Mouse (Mus musculus) liver, embryonic 13.5 days (tissue): ENCODE data around the gene Ppp4r3a. TPM values are rescaled to one million over a fixed set of nuclear protein-coding genes. Genes with fewer than 3 reads are reported as not detected.
"Not testable (repeated sequence)": the region's sequence is repeated elsewhere in the genome, so short reads cannot be mapped to it uniquely, and the experiment has no call there.

ENCODE experiments used
- ATAC-seq: fragments of 200-750 bp; cut with Nextera tagmentation; 2 replicates; pipeline ENCODE4 v1.8.0; 2017; ENCODE audit warnings: low read depth, mild to moderate bottlenecking, moderate number of reproducible peaks, moderate library complexity
- DNase-seq: peaks from one replicate; pipeline ENCODE4 v3.0.0; 2022
- H3K27ac ChIP-seq: fragments of 300-500 bp; sonication (generic); 2 replicates; pipeline ENCODE4 v1.5.1; 2015; ENCODE audit warnings: moderate library complexity, mild to moderate bottlenecking, inconsistent platforms
- H3K27me3 ChIP-seq: fragments of 300-500 bp; sonication (generic); 2 replicates; pipeline ENCODE4 v1.6.1; 2015; ENCODE audit warnings: mild to moderate bottlenecking, inconsistent platforms
- H3K36me3 ChIP-seq: fragments of 300-500 bp; sonication (generic); 2 replicates; pipeline ENCODE4 v1.6.1; 2015; ENCODE audit warnings: mild to moderate bottlenecking, inconsistent platforms
- H3K4me1 ChIP-seq: fragments of 300-500 bp; sonication (generic); replicated peaks from 2 replicates; pipeline ENCODE4 v1.6.1; 2015; ENCODE audit warnings: inconsistent platforms
- H3K4me2 ChIP-seq: fragments of 300-500 bp; sonication (generic); 2 replicates; pipeline ENCODE4 v1.6.1; 2015; ENCODE audit warnings: inconsistent platforms, mild to moderate bottlenecking, moderate library complexity
- H3K4me3 ChIP-seq: fragments of 300-500 bp; sonication (generic); replicated peaks from 2 replicates; pipeline ENCODE4 v1.5.1; 2015; ENCODE audit warnings: mild to moderate bottlenecking, inconsistent platforms
- H3K9ac ChIP-seq: fragments of 300-500 bp; sonication (generic); 2 replicates; pipeline ENCODE4 v1.6.1; 2015; ENCODE audit warnings: mild to moderate bottlenecking, inconsistent platforms
- H3K9me3 ChIP-seq: fragments of 300-500 bp; sonication (generic); replicated peaks from 2 replicates; pipeline ENCODE4 v1.6.1; 2016; ENCODE audit warnings: inconsistent platforms
- WGBS: fragments of 180-500 bp; shearing (Covaris S2); methylation state at CpG from one replicate; pipeline ENCODE4 v1.1.7; 2015; ENCODE audit not compliant: insufficient replicate concordance; 5-methylcytosine and 5-hydroxymethylcytosine counted together
- polyA plus RNA-seq: library from polyadenylated mRNA; unstranded; fragments of >200 nt; fragmentation: Nextera tagmentation; extraction: Ambion mirVana; gene quantifications from 2 replicates; pipeline ENCODE4 v1.2.1, GENCODE M21; 2015

Gene Ppp4r3a
- polyA plus RNA-seq: 19.1 and 25.9 TPM in 2 replicates

- Histone ChIP-seq H3K9me3 (no peaks in the 10 kb centered on the region), H3K9ac (peak within 1 kb of the TSS; percentile 100), H3K4me3 (peak within 1 kb of the TSS; percentile 100), H3K27me3 (no peaks in the 10 kb centered on the region), H3K4me2 (peak within 1 kb of the TSS; percentile 91), H3K36me3 (peaks cover 25% of the 10 kb centered on the region), H3K4me1 (peaks cover 41% of the 10 kb centered on the region), H3K27ac (peak within 1 kb of the TSS; percentile 92)
- DNase-seq (peak; percentile 90), ATAC-seq (peak; percentile 94)
- under 1% methylated on average over 84 of the region's 90 CpGs for WGBS
Measured at GRCm38 (mm10) chr12:101083076-101083838, at the start of gene Ppp4r3a. Gene Ppp4r3a (minus strand): TSS chr12:101083702.

GRCm38 (mm10) chr12:101123013-101123412, 39.5 kb upstream of the Ppp4r3a start:
- DNase-seq (no peak), ATAC-seq (no peak)
- H3K27ac ChIP-seq: no peak overlapping the region
- no peaks in the 10 kb centered on the region for H3K36me3 ChIP-seq
- no peak overlapping the region for H3K9ac ChIP-seq
- H3K4me3 ChIP-seq: no peak overlapping the region
- H3K27me3 ChIP-seq: no peaks in the 10 kb centered on the region
- H3K4me1 ChIP-seq: no peaks in the 10 kb centered on the region
- H3K4me2 ChIP-seq: no peak overlapping the region
- H3K9me3 ChIP-seq: no peaks in the 10 kb centered on the region
- WGBS: 26% methylated on average over 1 of the region's 1 CpGs

- ATAC-seq, H3K36me3 ChIP-seq, H3K4me2 ChIP-seq, DNase-seq, H3K4me1 ChIP-seq, H3K27ac ChIP-seq, H3K9ac ChIP-seq, H3K27me3 ChIP-seq, H3K9me3 ChIP-seq, H3K4me3 ChIP-seq: not testable (repeated sequence)
- 47% methylated on average over 4 of the region's 4 CpGs for WGBS
Measured at GRCm38 (mm10) chr12:101122066-101122465, 38.6 kb upstream of the Ppp4r3a start.

- not testable (repeated sequence) for ATAC-seq, H3K9me3 ChIP-seq, DNase-seq, H3K27ac ChIP-seq, H3K4me2 ChIP-seq, H3K9ac ChIP-seq, H3K4me3 ChIP-seq, H3K4me1 ChIP-seq, H3K27me3 ChIP-seq, H3K36me3 ChIP-seq
- WGBS: 57% methylated on average over 3 of the region's 3 CpGs
Measured at GRCm38 (mm10) chr12:101109794-101110585, 26.5 kb upstream of the Ppp4r3a start.

- Histone ChIP-seq H3K4me3 (no peak overlapping the region), H3K36me3 (no peaks in the 10 kb centered on the region), H3K9me3 (no peaks in the 10 kb centered on the region), H3K27ac (no peak overlapping the region), H3K4me1 (no peaks in the 10 kb centered on the region), H3K27me3 (no peaks in the 10 kb centered on the region), H3K9ac (no peak overlapping the region), H3K4me2 (no peak overlapping the region)
- DNase-seq (no peak), ATAC-seq (no peak)
- WGBS: 74% methylated on average over 1 of the region's 1 CpGs
Measured at GRCm38 (mm10) chr12:101107722-101108121, 24.2 kb upstream of the Ppp4r3a start.

GRCm38 (mm10) chr12:101105571-101105970, 22.1 kb upstream of the Ppp4r3a start:
- H3K36me3 ChIP-seq: no peaks in the 10 kb centered on the region
- no peaks in the 10 kb centered on the region for H3K27me3 ChIP-seq
- no peaks in the 10 kb centered on the region for H3K9me3 ChIP-seq
- no peak overlapping the region for H3K4me3 ChIP-seq
- no peak overlapping the region for H3K27ac ChIP-seq
- DNase-seq (no peak), ATAC-seq (no peak)
- H3K4me1 ChIP-seq: no peaks in the 10 kb centered on the region
- no peak overlapping the region for H3K4me2 ChIP-seq
- 39% methylated on average over 5 of the region's 5 CpGs for WGBS
- H3K9ac ChIP-seq: no peak overlapping the region

GRCm38 (mm10) chr12:101102648-101103047, 19.1 kb upstream of the Ppp4r3a start:
- 56% methylated on average over 3 of the region's 3 CpGs for WGBS
- Histone ChIP-seq H3K4me2 (no peak overlapping the region), H3K9me3 (peaks cover 4% of the 10 kb centered on the region; the same call in 1 of the 2 replicates), H3K4me3 (no peak overlapping the region), H3K9ac (no peak overlapping the region), H3K27me3 (no peaks in the 10 kb centered on the region), H3K4me1 (no peaks in the 10 kb centered on the region), H3K36me3 (no peaks in the 10 kb centered on the region), H3K27ac (no peak overlapping the region)
- DNase-seq (peak; percentile 15), ATAC-seq (peak; percentile 74)

GRCm38 (mm10) chr12:101093678-101094077, 10.2 kb upstream of the Ppp4r3a start:
- H3K27ac ChIP-seq: not testable (repeated sequence)

GRCm38 (mm10) chr12:101089955-101090354, 6.5 kb upstream of the Ppp4r3a start:
- no peak overlapping the region for H3K9ac ChIP-seq
- no peak for DNase-seq
- ATAC-seq: no peak
- no peak overlapping the region for H3K4me2 ChIP-seq
- peaks cover 1% of the 10 kb centered on the region for H3K4me1 ChIP-seq
- H3K27ac ChIP-seq: no peak overlapping the region
- H3K4me3 ChIP-seq: no peak overlapping the region
- H3K36me3 ChIP-seq: no peaks in the 10 kb centered on the region
- 38% methylated on average over 1 of the region's 1 CpGs for WGBS
- no peaks in the 10 kb centered on the region for H3K9me3 ChIP-seq
- H3K27me3 ChIP-seq: no peaks in the 10 kb centered on the region

More at GRCm38 (mm10) chr12:101093678-101094077, 10.2 kb upstream of the Ppp4r3a start:
- not testable (repeated sequence) for H3K4me2 ChIP-seq, H3K36me3 ChIP-seq, H3K4me3 ChIP-seq, H3K9ac ChIP-seq, DNase-seq, H3K27me3 ChIP-seq, ATAC-seq, H3K4me1 ChIP-seq
- H3K9me3 ChIP-seq: peaks cover 14% of the 10 kb centered on the region; the same call in 1 of the 2 replicates
- 33% methylated on average over 3 of the region's 3 CpGs for WGBS

GRCm38 (mm10) chr12:101087406-101087805, 3.9 kb upstream of the Ppp4r3a start:
- no peak overlapping the region for H3K4me3 ChIP-seq
- peaks cover 10% of the 10 kb centered on the region for H3K4me1 ChIP-seq
- H3K4me2 ChIP-seq: no peak overlapping the region
- 45% methylated on average over 1 of the region's 1 CpGs for WGBS
- no peaks in the 10 kb centered on the region for H3K27me3 ChIP-seq
- no peaks in the 10 kb centered on the region for H3K9me3 ChIP-seq
- DNase-seq (no peak), ATAC-seq (no peak)
- H3K36me3 ChIP-seq: no peaks in the 10 kb centered on the region
- H3K9ac ChIP-seq: no peak overlapping the region
- H3K27ac ChIP-seq: no peak overlapping the region

- Histone ChIP-seq H3K4me1 (peaks cover 28% of the 10 kb centered on the region), H3K36me3 (peaks cover 16% of the 10 kb centered on the region), H3K27me3 (no peaks in the 10 kb centered on the region), H3K9me3 (no peaks in the 10 kb centered on the region), H3K27ac (peak overlapping the region; percentile 92), H3K4me2 (peak overlapping the region; percentile 91), H3K4me3 (0 out of 2 replicates have a peak overlapping the region, but pooled peaks have one; percentile 100), H3K9ac (peak overlapping the region; percentile 100; the same call in 1 of the 2 replicates)
- ATAC-seq (no peak), DNase-seq (no peak)
- 80% methylated on average over 9 of the region's 9 CpGs for WGBS
Measured at GRCm38 (mm10) chr12:101084881-101085666, 1.6 kb upstream of the Ppp4r3a start.
